Mouse (Mus musculus) CD4-positive, CD25-positive, alpha-beta regulatory T cell, adult 4 months (primary cell): Measurements from ENCODE around the gene Fut8. TPM values are rescaled to one million over a fixed set of nuclear protein-coding genes. Genes with fewer than 3 reads are reported as not detected.
"Not testable (repeated sequence)": the region's sequence is repeated elsewhere in the genome, so short reads cannot be mapped to it uniquely, and the experiment has no call there.

ENCODE experiments used
- ATAC-seq: one replicate; pipeline ENCODE4 v1.8.0; 2017
- polyA plus RNA-seq, 2 experiments: library from polyadenylated mRNA; unstranded; fragments of 100-300 nt; shearing (Covaris generic); gene quantifications; one replicate each; pipeline ENCODE4 v1.2.1; 2017

Gene Fut8
- polyA plus RNA-seq, 2 experiments from 2014 or later: 12.3 to 15.5 TPM

- ATAC-seq: no peak
Measured at GRCm38 (mm10) chr12:77502243-77502642, 264.3 kb downstream of the Fut8 start.

- ATAC-seq: no peak
Measured at GRCm38 (mm10) chr12:77505431-77505830, 267.5 kb downstream of the Fut8 start.

- no peak for ATAC-seq
Measured at GRCm38 (mm10) chr12:77507770-77508169, 269.8 kb downstream of the Fut8 start.

GRCm38 (mm10) chr12:77510758-77511157 is 272.8 kb downstream of the Fut8 start:
- no peak for ATAC-seq

GRCm38 (mm10) chr12:77511206-77511605 is 273.3 kb downstream of the Fut8 start:
- ATAC-seq: no peak

GRCm38 (mm10) chr12:77511631-77512030 is 273.7 kb downstream of the Fut8 start:
- no peak for ATAC-seq

- ATAC-seq: no peak
Measured at GRCm38 (mm10) chr12:77516805-77517204, 278.9 kb downstream of the Fut8 start.

- ATAC-seq: no peak
Measured at GRCm38 (mm10) chr12:77517691-77518090, 279.8 kb downstream of the Fut8 start.

- no peak for ATAC-seq
Measured at GRCm38 (mm10) chr12:77519534-77520102, 281.7 kb downstream of the Fut8 start.

GRCm38 (mm10) chr12:77524014-77524413 is 286.1 kb downstream of the Fut8 start:
- ATAC-seq: not testable (repeated sequence)
